Mouse (Mus musculus): Measurements from ENCODE around the gene Vars.

DNA sequence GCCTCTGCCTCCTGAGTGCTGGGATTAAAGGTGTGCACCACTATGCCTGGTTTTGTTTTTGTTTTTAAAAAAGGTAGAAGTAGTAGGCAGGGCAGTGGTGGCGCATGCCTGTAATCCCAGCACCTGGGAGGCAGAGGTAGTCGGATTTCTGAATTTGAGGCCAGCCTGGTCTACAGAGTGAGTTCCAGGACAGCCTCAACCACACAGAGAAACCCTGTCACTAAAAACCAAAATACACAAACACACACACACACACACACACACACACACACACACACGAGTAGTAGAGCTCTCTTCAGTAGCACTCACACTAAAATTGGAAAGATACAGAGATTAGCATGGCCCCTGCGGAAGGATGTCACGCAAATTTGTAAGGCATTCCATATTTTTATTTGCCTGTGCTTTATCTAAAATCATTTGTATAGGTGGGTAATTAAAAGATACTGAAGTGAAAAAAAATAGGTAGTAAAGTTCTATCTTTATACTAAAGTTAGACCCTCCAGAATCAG is 48.2 kb downstream of the Vars start:
- TF ChIP-seq EP300 (IDR thresholded peaks at IDR 0.05) (no peak), CTCF (IDR thresholded peaks at IDR 0.05) (no peak)

Data from lung, postnatal 0 days (tissue).